Mouse (Mus musculus) stomach, postnatal 0 days (tissue): ENCODE data around the gene Prim2.

Experiments
- CTCF ChIP-seq: IDR thresholded peaks from 2 replicates; pipeline ENCODE4 v1.5.1; 2016; ENCODE audit warnings: antibody characterized with exemption, low read depth, mild to moderate bottlenecking, moderate library complexity
- EP300 ChIP-seq: optimal IDR thresholded peaks from 2 replicates; pipeline ENCODE3; 2016; ENCODE audit warnings: antibody characterized with exemption

GRCm38 (mm10) chr1:33578593-33578992 lies 91.0 kb downstream of the Prim2 start:
- no peak for TF ChIP-seq CTCF
- TF ChIP-seq EP300: no peak
